Mouse (Mus musculus) CH12.LX (cell line): ENCODE results near the gene Lrrc73.

Source experiments
- CTCF ChIP-seq, 2 experiments: IDR thresholded peaks in 1 of 2; conservative IDR thresholded peaks in 1 of 2; 2 replicates each; pipeline ENCODE4 v1.5.1; 2011 to 2012; ENCODE audit warnings: low read depth in 2 of 2, low read length in 2 of 2, improper control_type of control experiment in 1 of 2, inconsistent platforms in 1 of 2, mild to moderate bottlenecking in 1 of 2, moderate library complexity in 1 of 2
- EP300 ChIP-seq: IDR thresholded peaks from 2 replicates; pipeline ENCODE4 v1.6.1; 2011; ENCODE audit warnings: low read length, improper control_type of control experiment
- GABPA ChIP-seq: IDR thresholded peaks from 2 replicates; pipeline ENCODE4 v1.6.1; 2012; ENCODE audit warnings: low read depth, low read length, improper control_type of control experiment, inconsistent platforms; ENCODE audit not compliant: insufficient replicate concordance
- MAX ChIP-seq: IDR thresholded peaks from 2 replicates; pipeline ENCODE4 v1.6.1; 2011; ENCODE audit warnings: low read length, improper control_type of control experiment
- MAZ ChIP-seq: IDR thresholded peaks from 2 replicates; pipeline ENCODE4 v1.6.1; 2012; ENCODE audit warnings: low read depth, mild to moderate bottlenecking, inconsistent platforms, low read length, improper control_type of control experiment, moderate library complexity
- POLR2AphosphoS2 ChIP-seq: IDR thresholded peaks from 2 replicates; pipeline ENCODE4 v1.6.1; 2011; ENCODE audit warnings: low read depth, low read length, improper control_type of control experiment
- ZKSCAN1 ChIP-seq: IDR thresholded peaks from 2 replicates; pipeline ENCODE4 v1.6.1; 2012; ENCODE audit warnings: low read depth, inconsistent platforms, low read length, improper control_type of control experiment, borderline replicate concordance

- TF ChIP-seq POLR2AphosphoS2, result no peak
- TF ChIP-seq ZKSCAN1, result no peak
- TF ChIP-seq MAX, result no peak
- no peak for TF ChIP-seq CTCF (conservative IDR thresholded peaks at IDR 0.05 in 1 of 2, IDR thresholded peaks at IDR 0.05 in 1 of 2; ENCODE audit: low read depth in 2 of 2, low read length in 2 of 2)
- TF ChIP-seq MAZ, result no peak
- no peak for TF ChIP-seq EP300
- TF ChIP-seq GABPA, result no peak
Measured at GRCm38 (mm10) chr17:46268026-46268720, 14.8 kb downstream of the Lrrc73 start.
